Mouse (Mus musculus) neural tube, embryonic 15.5 days (tissue): Measurements from ENCODE around the gene Cyp17a1. TPM values are rescaled to one million over a fixed set of nuclear protein-coding genes. Genes with fewer than 3 reads are reported as not detected.

ENCODE experiments used
- ATAC-seq: fragments of 200-750 bp; cut with Nextera tagmentation; 2 replicates; pipeline ENCODE4 v1.8.0; 2017; ENCODE audit warnings: mild to moderate bottlenecking, moderate TSS enrichment, moderate library complexity; ENCODE audit not compliant: low FRiP score
- H3K27ac ChIP-seq: fragments of 300-500 bp; sonication (generic); replicated peaks from 2 replicates; pipeline ENCODE4 v1.5.1; 2015; ENCODE audit warnings: mild to moderate bottlenecking, inconsistent platforms
- H3K27me3 ChIP-seq: fragments of 300-500 bp; sonication (generic); replicated peaks from 2 replicates; pipeline ENCODE4 v1.6.1; 2015; ENCODE audit warnings: inconsistent platforms
- H3K36me3 ChIP-seq: fragments of 300-500 bp; sonication (generic); 2 replicates; pipeline ENCODE4 v1.6.1; 2015; ENCODE audit warnings: inconsistent platforms
- H3K4me1 ChIP-seq: fragments of 300-500 bp; sonication (generic); 2 replicates; pipeline ENCODE4 v1.6.1; 2015; ENCODE audit warnings: inconsistent platforms
- H3K4me2 ChIP-seq: fragments of 300-500 bp; sonication (generic); 2 replicates; pipeline ENCODE4 v1.6.1; 2015; ENCODE audit warnings: inconsistent platforms, mild to moderate bottlenecking, moderate library complexity
- H3K4me3 ChIP-seq: fragments of 300-500 bp; sonication (generic); replicated peaks from 2 replicates; pipeline ENCODE4 v1.5.1; 2015; ENCODE audit warnings: mild to moderate bottlenecking, inconsistent platforms
- H3K9ac ChIP-seq: fragments of 300-500 bp; sonication (generic); replicated peaks from 2 replicates; pipeline ENCODE4 v1.6.1; 2015; ENCODE audit warnings: mild to moderate bottlenecking, inconsistent platforms
- H3K9me3 ChIP-seq: fragments of 300-500 bp; sonication (generic); replicated peaks from 2 replicates; pipeline ENCODE4 v1.6.1; 2016; ENCODE audit warnings: inconsistent platforms
- WGBS: fragments of 180-500 bp; shearing (Covaris S2); methylation state at CpG from one replicate; pipeline ENCODE4 v1.1.7; 2015; ENCODE audit warnings: mixed read lengths; 5-methylcytosine and 5-hydroxymethylcytosine counted together
- polyA plus RNA-seq: library from polyadenylated mRNA; unstranded; fragments of >200 nt; fragmentation: Nextera tagmentation; extraction: Ambion mirVana; gene quantifications from 2 replicates; pipeline ENCODE4 v1.2.1, GENCODE M21; 2015

The Cyp17a1 gene
- polyA plus RNA-seq, 1 experiment from 2014 or later: not detected

DNA sequence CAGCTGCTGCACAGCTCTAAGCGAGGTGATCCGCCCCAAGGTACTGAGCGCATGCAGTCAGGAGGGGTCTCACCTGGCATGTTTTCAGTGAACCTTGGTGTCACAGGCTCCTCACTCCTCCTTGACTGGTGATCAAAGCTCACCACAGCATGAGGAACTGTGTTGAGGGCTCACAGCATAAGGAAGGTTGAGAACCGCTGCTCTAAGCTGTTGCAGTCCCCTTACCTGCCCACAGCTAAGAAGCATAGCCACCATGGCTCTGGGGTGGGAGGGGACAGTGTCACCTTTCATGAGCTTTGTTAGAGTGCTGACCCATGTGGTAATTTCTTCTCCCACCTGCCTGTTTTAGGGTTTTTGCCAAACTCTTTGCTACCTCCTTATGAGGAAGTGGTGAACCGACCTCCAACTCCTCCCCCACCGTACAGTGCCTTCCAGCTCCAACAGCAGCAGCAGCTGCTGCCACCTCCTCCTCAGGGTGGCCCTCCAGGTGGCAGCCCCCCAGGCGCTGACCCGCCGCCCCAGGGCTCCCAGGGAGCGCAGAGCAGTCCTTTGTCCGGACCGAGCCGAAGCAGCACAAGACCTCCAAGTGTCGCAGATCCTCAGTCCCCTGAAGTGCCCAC is 19.2 kb downstream of the Cyp17a1 start:
- Histone ChIP-seq H3K27me3 (no peaks in the 10 kb centered on the region), H3K27ac (no peak overlapping the region), H3K4me2 (no peak overlapping the region), H3K9ac (no peak overlapping the region), H3K4me1 (no peaks in the 10 kb centered on the region), H3K9me3 (no peaks in the 10 kb centered on the region), H3K36me3 (peaks cover 53% of the 10 kb centered on the region), H3K4me3 (no peak overlapping the region)
- no peak for ATAC-seq
- 94% methylated on average over 14 of the region's 14 CpGs for WGBS

DNA sequence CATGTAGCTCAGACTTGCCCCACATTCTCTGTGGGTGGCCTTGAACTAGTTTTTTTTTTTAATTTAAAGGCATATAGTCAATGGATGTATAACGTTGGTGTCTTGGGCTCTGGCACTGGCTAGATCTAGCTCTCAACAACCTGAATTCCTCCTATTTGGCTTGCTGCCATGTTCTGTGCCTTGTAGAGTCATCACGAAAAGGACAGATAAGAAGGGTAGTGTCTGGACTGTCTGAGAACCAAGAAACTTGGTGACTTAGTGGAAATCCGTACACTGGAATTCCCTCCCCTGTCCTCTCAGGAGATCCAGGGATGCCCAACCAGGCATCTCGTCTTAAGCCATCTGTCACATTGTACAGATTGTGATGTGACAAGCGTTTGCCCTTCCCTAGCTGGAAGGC is 19.8 kb downstream of the Cyp17a1 start:
- 87% methylated on average over 5 of the region's 5 CpGs for WGBS
- H3K27me3 ChIP-seq: no peaks in the 10 kb centered on the region
- no peaks in the 10 kb centered on the region for H3K4me1 ChIP-seq
- H3K4me2 ChIP-seq: no peak overlapping the region
- H3K9ac ChIP-seq: no peak overlapping the region
- H3K4me3 ChIP-seq: no peak overlapping the region
- no peak overlapping the region for H3K27ac ChIP-seq
- no peak for ATAC-seq
- no peaks in the 10 kb centered on the region for H3K9me3 ChIP-seq
- peaks cover 53% of the 10 kb centered on the region for H3K36me3 ChIP-seq

DNA sequence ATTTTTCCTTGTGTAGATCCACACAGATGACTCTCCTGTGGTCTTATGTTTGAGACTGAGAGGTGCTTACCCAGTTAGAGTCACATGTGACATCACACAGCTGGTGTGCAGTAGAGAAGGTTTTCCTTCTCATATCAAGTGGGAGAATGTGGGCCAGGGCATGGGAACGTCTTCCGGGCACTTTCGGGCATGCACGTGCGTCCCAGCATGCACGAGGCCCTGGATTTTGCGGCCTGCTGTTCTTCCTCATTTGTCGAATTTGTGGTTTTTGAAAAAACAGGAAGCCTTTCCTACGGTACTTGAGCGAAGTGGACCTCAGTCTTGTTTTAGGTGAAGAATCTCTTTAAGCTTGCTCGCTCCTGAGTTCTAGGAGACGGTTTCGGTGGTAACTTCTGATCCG is 24.4 kb downstream of the Cyp17a1 start:
- Histone ChIP-seq H3K36me3 (peaks cover 24% of the 10 kb centered on the region), H3K4me2 (no peak overlapping the region), H3K9ac (no peak overlapping the region), H3K27ac (no peak overlapping the region), H3K4me1 (peaks cover 30% of the 10 kb centered on the region), H3K4me3 (no peak overlapping the region), H3K27me3 (no peaks in the 10 kb centered on the region), H3K9me3 (no peaks in the 10 kb centered on the region)
- no peak for ATAC-seq
- WGBS: 93% methylated on average over 14 of the region's 14 CpGs

GRCm38 (mm10) chr19:46647850-46648249 is 25.1 kb downstream of the Cyp17a1 start:
- Histone ChIP-seq H3K4me1 (peaks cover 37% of the 10 kb centered on the region), H3K9ac (no peak overlapping the region), H3K9me3 (no peaks in the 10 kb centered on the region), H3K27me3 (no peaks in the 10 kb centered on the region), H3K4me2 (no peak overlapping the region), H3K4me3 (no peak overlapping the region), H3K36me3 (peaks cover 17% of the 10 kb centered on the region), H3K27ac (no peak overlapping the region)
- ATAC-seq: no peak
- WGBS: 88% methylated on average over 8 of the region's 8 CpGs

GRCm38 (mm10) chr19:46647254-46647653 is 25.7 kb downstream of the Cyp17a1 start:
- H3K27me3 ChIP-seq: no peaks in the 10 kb centered on the region
- H3K36me3 ChIP-seq: peaks cover 13% of the 10 kb centered on the region
- H3K9me3 ChIP-seq: no peaks in the 10 kb centered on the region
- WGBS: 79% methylated on average over 3 of the region's 3 CpGs
- peaks cover 43% of the 10 kb centered on the region for H3K4me1 ChIP-seq
- no peak overlapping the region for H3K4me3 ChIP-seq
- H3K9ac ChIP-seq: no peak overlapping the region
- no peak overlapping the region for H3K4me2 ChIP-seq
- no peak overlapping the region for H3K27ac ChIP-seq
- ATAC-seq: no peak

DNA sequence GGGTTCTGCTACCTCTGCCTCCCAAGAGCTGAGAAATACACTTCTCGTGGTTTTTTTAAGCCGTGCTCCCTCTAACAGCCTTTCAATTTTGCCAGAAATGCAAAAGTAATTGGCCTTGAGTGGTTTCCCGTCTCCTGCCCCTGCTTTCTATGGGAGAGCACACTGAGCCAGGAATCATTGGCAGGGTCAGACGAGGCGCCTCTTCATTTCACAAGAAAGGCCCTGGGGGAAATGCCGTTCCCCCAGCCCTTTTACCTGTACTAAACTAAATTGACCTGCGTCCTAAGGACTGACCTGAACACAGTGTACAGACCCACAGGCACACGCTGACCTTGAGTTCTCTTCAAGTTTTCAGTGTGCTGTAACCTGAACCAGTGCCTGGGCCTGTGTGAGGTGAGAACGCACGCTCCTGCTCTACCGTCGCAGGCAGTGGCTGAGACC is 26.9 kb downstream of the Cyp17a1 start:
- H3K27me3 ChIP-seq: no peaks in the 10 kb centered on the region
- no peaks in the 10 kb centered on the region for H3K9me3 ChIP-seq
- WGBS: 85% methylated on average over 12 of the region's 12 CpGs
- peaks cover 55% of the 10 kb centered on the region for H3K4me1 ChIP-seq
- no peak for ATAC-seq
- H3K4me3 ChIP-seq: no peak overlapping the region
- no peak overlapping the region for H3K9ac ChIP-seq
- peak overlapping the region; percentile 73 for H3K27ac ChIP-seq
- H3K4me2 ChIP-seq: no peak overlapping the region
- H3K36me3 ChIP-seq: peaks cover 7% of the 10 kb centered on the region

DNA sequence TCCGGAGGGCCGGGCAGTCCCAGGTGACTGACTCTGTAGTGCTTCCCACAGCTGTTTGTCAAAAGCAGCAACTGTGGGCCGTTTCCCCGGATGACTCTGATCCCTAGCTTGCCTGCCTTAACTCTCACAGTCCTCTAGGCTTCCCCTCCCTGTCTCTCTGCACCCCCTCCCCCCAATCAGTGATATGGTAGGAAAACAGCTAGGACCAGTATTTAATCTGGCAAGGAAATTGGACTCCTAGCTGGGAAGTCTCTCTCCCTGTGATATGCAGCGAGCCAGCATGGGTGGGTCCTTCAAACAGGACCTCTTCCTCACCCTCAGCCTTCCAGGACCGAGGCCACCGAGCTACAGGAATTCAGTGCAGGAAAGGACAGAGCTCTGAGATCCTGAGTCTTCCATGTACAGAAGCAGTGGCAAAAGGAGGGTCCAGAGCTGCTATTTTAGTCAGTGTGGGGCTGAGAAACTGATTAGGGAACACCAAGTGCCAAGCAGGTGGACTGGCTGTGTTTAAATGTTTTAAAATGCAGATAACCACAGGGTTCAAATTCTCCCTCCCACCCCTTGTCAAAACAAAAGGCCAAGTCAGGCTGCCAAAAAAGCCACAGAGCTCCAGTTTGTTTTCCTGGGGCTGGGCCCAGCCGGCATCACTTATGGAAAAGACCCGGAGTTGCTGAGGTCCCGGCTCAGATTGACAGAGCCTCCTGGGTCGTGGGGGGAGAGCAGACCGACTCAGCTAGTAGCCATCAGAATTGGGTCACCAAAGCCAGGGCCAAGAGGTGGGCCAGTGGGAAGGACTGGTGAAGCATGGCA is 28.0 kb downstream of the Cyp17a1 start:
- Histone ChIP-seq H3K4me3 (no peak overlapping the region), H3K27me3 (no peaks in the 10 kb centered on the region), H3K4me1 (peaks cover 60% of the 10 kb centered on the region), H3K4me2 (no peak overlapping the region), H3K9me3 (no peaks in the 10 kb centered on the region), H3K27ac (peak overlapping the region; percentile 73), H3K9ac (no peak overlapping the region), H3K36me3 (peaks cover 7% of the 10 kb centered on the region)
- no peak for ATAC-seq
- 41% methylated on average over 12 of the region's 12 CpGs for WGBS

- Histone ChIP-seq H3K4me1 (peaks cover 60% of the 10 kb centered on the region), H3K9ac (no peak overlapping the region), H3K27me3 (no peaks in the 10 kb centered on the region), H3K27ac (peak overlapping the region; percentile 73), H3K4me2 (no peak overlapping the region), H3K9me3 (no peaks in the 10 kb centered on the region), H3K4me3 (no peak overlapping the region), H3K36me3 (peaks cover 7% of the 10 kb centered on the region)
- ATAC-seq: no peak
- WGBS: 78% methylated on average over 10 of the region's 10 CpGs
Measured at GRCm38 (mm10) chr19:46644343-46644792, 28.6 kb downstream of the Cyp17a1 start.

- no peak overlapping the region for H3K4me3 ChIP-seq
- H3K27me3 ChIP-seq: no peaks in the 10 kb centered on the region
- peaks cover 60% of the 10 kb centered on the region for H3K4me1 ChIP-seq
- 0 out of 2 replicates have a peak overlapping the region, but pooled peaks have one; percentile 15 for H3K27ac ChIP-seq
- H3K4me2 ChIP-seq: no peak overlapping the region
- H3K9me3 ChIP-seq: no peaks in the 10 kb centered on the region
- ATAC-seq: no peak
- WGBS: 65% methylated on average over 5 of the region's 5 CpGs
- H3K9ac ChIP-seq: no peak overlapping the region
- peaks cover 10% of the 10 kb centered on the region for H3K36me3 ChIP-seq
Measured at GRCm38 (mm10) chr19:46643236-46643635, 29.7 kb downstream of the Cyp17a1 start.

DNA sequence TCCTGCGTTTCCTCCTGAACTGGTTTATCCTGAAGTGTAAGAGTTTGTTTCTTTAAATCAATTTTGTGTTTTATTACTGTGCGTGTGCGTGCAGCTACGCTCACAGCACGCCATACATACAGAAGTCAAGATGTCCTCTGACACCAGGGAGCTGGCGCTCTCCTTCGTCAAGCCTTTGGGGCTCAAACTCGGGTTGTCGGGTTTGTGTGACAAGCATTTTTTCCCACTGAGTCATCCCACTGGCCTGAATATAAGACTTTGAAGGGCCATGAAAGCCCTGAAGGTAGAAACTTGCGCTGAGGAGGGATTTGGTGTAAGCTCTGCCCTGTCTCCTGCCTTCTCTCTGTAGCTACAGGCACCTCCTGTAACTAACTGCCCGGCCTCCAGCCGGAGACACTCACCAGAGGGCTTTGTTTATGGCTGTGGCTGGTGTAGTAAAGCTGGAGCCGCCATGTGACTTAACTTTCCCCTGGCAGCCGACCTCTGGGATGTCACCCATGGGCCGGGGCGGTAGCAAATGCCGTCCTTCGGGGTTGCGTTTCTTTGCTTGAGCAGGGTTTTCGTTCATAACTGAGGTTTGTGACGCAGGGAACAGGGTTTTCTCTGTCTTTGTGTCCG is 30.7 kb downstream of the Cyp17a1 start:
- Histone ChIP-seq H3K9ac (no peak overlapping the region), H3K27me3 (no peaks in the 10 kb centered on the region), H3K27ac (peak overlapping the region; percentile 74), H3K4me2 (no peak overlapping the region), H3K4me3 (no peak overlapping the region), H3K9me3 (no peaks in the 10 kb centered on the region), H3K36me3 (peaks cover 14% of the 10 kb centered on the region), H3K4me1 (peaks cover 61% of the 10 kb centered on the region)
- WGBS: 58% methylated on average over 22 of the region's 22 CpGs
- ATAC-seq: no peak

GRCm38 (mm10) chr19:46641420-46642085 is 31.4 kb downstream of the Cyp17a1 start:
- WGBS: 62% methylated on average over 19 of the region's 19 CpGs
- peaks cover 64% of the 10 kb centered on the region for H3K4me1 ChIP-seq
- H3K4me3 ChIP-seq: no peak overlapping the region
- no peak overlapping the region for H3K9ac ChIP-seq
- peak overlapping the region; percentile 74 for H3K27ac ChIP-seq
- no peaks in the 10 kb centered on the region for H3K27me3 ChIP-seq
- H3K36me3 ChIP-seq: peaks cover 14% of the 10 kb centered on the region
- H3K4me2 ChIP-seq: no peak overlapping the region
- no peaks in the 10 kb centered on the region for H3K9me3 ChIP-seq
- no peak for ATAC-seq
